8 mouse cellular contexts compared by ENCODE assay signal in genomic region chr12:50943741-50944521, GRCm38 (mm10).
A peak's percentile ranks its signal among the peaks of the same experiment; 100 is the strongest.
DNase-seq lines count a peak whose midpoint lies in the region; ATAC-seq lines count a peak whose summit lies in the region.

No protein-coding gene starts in this region.

- ATAC-seq in limb, embryonic 12.5 days (ENCODE audit: insufficient number of reproducible peaks, insufficient read depth, low FRiP score, low TSS enrichment, low read depth): no peak

- WGBS in limb, embryonic 12.5 days: 27% methylated on average over 19 of the region's 19 CpGs

- peaks cover 19% of the 10 kb centered on the region for H3K27me3 ChIP-seq in limb, embryonic 12.5 days

- H3K36me3 ChIP-seq in limb, embryonic 12.5 days: no peaks in the 10 kb centered on the region

- peak overlapping the region; percentile 32 for H3K4me3 ChIP-seq in limb, embryonic 12.5 days (replicated peaks)

- DNase-seq in heart, adult 18-20 months: peak; percentile 1 to 50
- DNase-seq in heart, adult 11 months: no peak
- DNase-seq in embryo, embryonic 10 days (ENCODE audit: low spot score): peak; percentile 92
- DNase-seq in heart, adult 8-10 months (ENCODE audit: low spot score): peak; percentile 4
- DNase-seq in kidney, adult 9 months: peak; percentile 65
- DNase-seq in neural tube, embryonic 10.5 days (ENCODE audit: extremely low spot score, low spot score): peak; percentile 73
- DNase-seq in yolk sac, embryonic 10.5 days (ENCODE audit: low spot score): peak; percentile 34

- H3K4me1 ChIP-seq in limb, embryonic 12.5 days (replicated peaks): no peaks in the 10 kb centered on the region

- no peak overlapping the region; the same call in 1 of the 2 replicates for H3K9ac ChIP-seq in limb, embryonic 12.5 days (replicated peaks)

- H3K4me2 ChIP-seq in limb, embryonic 12.5 days: peak overlapping the region; percentile 58

- H3K27ac ChIP-seq in limb, embryonic 12.5 days: no peak overlapping the region

- 0 out of 2 replicates have a peak, but pooled peaks cover 3% of the 10 kb centered on the region for H3K9me3 ChIP-seq in limb, embryonic 12.5 days
